7 mouse cellular contexts compared by ENCODE assay signal in the genomic region with DNA sequence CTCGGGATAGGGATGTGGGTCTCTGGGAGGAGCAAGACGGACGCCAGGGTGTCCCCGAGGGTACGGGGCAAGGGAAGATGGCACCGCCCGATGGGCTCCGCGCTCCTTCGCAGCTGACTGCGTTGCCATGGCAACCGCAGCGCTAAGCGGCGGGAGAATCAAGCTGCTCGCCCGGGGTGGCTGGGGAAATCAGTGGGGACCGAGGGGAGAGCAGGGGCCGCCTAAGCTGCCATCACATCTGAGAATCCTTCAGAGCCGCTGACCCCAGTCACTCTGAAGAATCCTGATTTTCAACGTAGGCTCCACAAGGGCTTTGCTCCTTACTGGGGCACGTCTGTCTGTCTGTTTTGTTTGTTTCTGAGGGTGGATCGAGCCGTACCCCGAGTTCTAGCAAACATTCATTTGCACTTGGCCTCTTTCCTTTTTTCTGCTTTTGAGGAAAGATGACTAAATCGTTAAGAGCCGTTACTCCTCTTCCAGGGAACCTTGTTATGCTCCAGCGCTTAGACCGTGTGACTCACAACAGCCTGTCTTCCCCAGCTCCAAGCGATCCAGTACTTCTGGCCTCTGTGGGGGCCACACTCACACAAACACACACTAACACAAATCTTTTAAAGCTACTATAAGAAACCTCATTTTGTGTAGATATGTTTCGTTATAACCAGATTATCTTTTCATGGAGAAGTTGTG. TPM values are rescaled to one million over a fixed set of nuclear protein-coding genes. Genes with fewer than 3 reads are reported as not detected.
DNase-seq lines count a peak whose midpoint lies in the region; ATAC-seq and TF ChIP-seq lines count a peak whose summit lies in the region.

No protein-coding gene starts in this region.

- TF ChIP-seq EP300 in lung, postnatal 0 days (IDR thresholded peaks at IDR 0.05), result no peak

- peak overlapping the region; percentile 43 for H3K27ac ChIP-seq in lung, postnatal 0 days (ENCODE audit: low read length)
- peak overlapping the region; percentile 89 for H3K27ac ChIP-seq in embryonic facial prominence, embryonic 11.5 days (replicated peaks; ENCODE audit: low read depth, low read length)
- peak overlapping the region; percentile 58 for H3K27ac ChIP-seq in intestine, postnatal 0 days (ENCODE audit: low read depth, low read length)
- H3K27ac ChIP-seq in neural tube, embryonic 15.5 days (replicated peaks), result peak overlapping the region; percentile 99

- peak; percentile 12; the same call in 1 of the 2 replicates for ATAC-seq in lung, postnatal 0 days
- ATAC-seq in embryonic facial prominence, embryonic 11.5 days (replicated peaks; ENCODE audit: insufficient number of reproducible peaks, low FRiP score, low TSS enrichment, low read depth), result peak; percentile 74; the same call in 1 of the 2 replicates
- peak; percentile 58 for ATAC-seq in intestine, postnatal 0 days
- ATAC-seq in neural tube, embryonic 15.5 days (ENCODE audit: low FRiP score), result peak; percentile 28; the same call in 1 of the 2 replicates

- peak overlapping the region; percentile 90 for H3K4me3 ChIP-seq in lung, postnatal 0 days (ENCODE audit: low read depth, low read length)
- H3K4me3 ChIP-seq in embryonic facial prominence, embryonic 11.5 days (ENCODE audit: low read depth, low read length), result peak overlapping the region; percentile 98
- peak overlapping the region; percentile 93 for H3K4me3 ChIP-seq in intestine, postnatal 0 days (ENCODE audit: low read depth, low read length)
- H3K4me3 ChIP-seq in neural tube, embryonic 15.5 days (replicated peaks), result peak overlapping the region; percentile 66

- 1% methylated on average over 31 of the region's 31 CpGs for WGBS in lung, postnatal 0 days
- 2% methylated on average over 31 of the region's 31 CpGs for WGBS in embryonic facial prominence, embryonic 11.5 days
- 1% methylated on average over 31 of the region's 31 CpGs for WGBS in intestine, postnatal 0 days
- WGBS in neural tube, embryonic 15.5 days, result 1% methylated on average over 31 of the region's 31 CpGs

- peaks cover 9% of the 10 kb centered on the region; the same call in 1 of the 2 replicates for H3K36me3 ChIP-seq in lung, postnatal 0 days (ENCODE audit: insufficient read depth, low read length)
- H3K36me3 ChIP-seq in embryonic facial prominence, embryonic 11.5 days (replicated peaks; ENCODE audit: control insufficient read depth, insufficient read depth, low read depth, low read length), result peaks cover 6% of the 10 kb centered on the region; the same call in 1 of the 2 replicates
- peaks cover 27% of the 10 kb centered on the region for H3K36me3 ChIP-seq in intestine, postnatal 0 days (ENCODE audit: control insufficient read depth, insufficient read depth)
- H3K36me3 ChIP-seq in neural tube, embryonic 15.5 days, result peaks cover 27% of the 10 kb centered on the region

- H3K4me2 ChIP-seq in lung, postnatal 0 days (replicated peaks; ENCODE audit: low read depth, low read length), result peak overlapping the region; percentile 60
- peak overlapping the region; percentile 60 for H3K4me2 ChIP-seq in embryonic facial prominence, embryonic 11.5 days (ENCODE audit: low read depth, low read length)
- peak overlapping the region; percentile 73 for H3K4me2 ChIP-seq in intestine, postnatal 0 days (replicated peaks; ENCODE audit: low read depth)
- H3K4me2 ChIP-seq in neural tube, embryonic 15.5 days, result peak overlapping the region; percentile 85

- peak; percentile 57 for DNase-seq in lung, postnatal 0 days (ENCODE audit: low spot score)
- no peak for DNase-seq in lung, postnatal 14 days
- no peak for DNase-seq in embryonic facial prominence, embryonic 11.5 days (ENCODE audit: low spot score)
- no peak for DNase-seq in cerebellum, adult 11-12 months
- no peak for DNase-seq in ovary, postnatal 36 days (ENCODE audit: low spot score)

- no peaks in the 10 kb centered on the region for H3K27me3 ChIP-seq in lung, postnatal 0 days (replicated peaks; ENCODE audit: insufficient read depth, low read length)
- no peaks in the 10 kb centered on the region for H3K27me3 ChIP-seq in embryonic facial prominence, embryonic 11.5 days (ENCODE audit: control insufficient read depth, insufficient read depth, low read length)
- no peaks in the 10 kb centered on the region for H3K27me3 ChIP-seq in intestine, postnatal 0 days (replicated peaks; ENCODE audit: control insufficient read depth, insufficient read depth, low read length)
- H3K27me3 ChIP-seq in neural tube, embryonic 15.5 days (replicated peaks), result no peaks in the 10 kb centered on the region; the same call in 1 of the 2 replicates

- H3K9me3 ChIP-seq in lung, postnatal 0 days (ENCODE audit: low read length), result no peaks in the 10 kb centered on the region
- H3K9me3 ChIP-seq in embryonic facial prominence, embryonic 11.5 days (replicated peaks; ENCODE audit: control insufficient read depth, low read length), result no peaks in the 10 kb centered on the region
- no peaks in the 10 kb centered on the region for H3K9me3 ChIP-seq in intestine, postnatal 0 days (ENCODE audit: control insufficient read depth)
- H3K9me3 ChIP-seq in neural tube, embryonic 15.5 days (replicated peaks), result no peaks in the 10 kb centered on the region

- peak; percentile 30 for TF ChIP-seq CTCF in lung, postnatal 0 days (IDR thresholded peaks at IDR 0.05)
- peak; percentile 41 for TF ChIP-seq CTCF in intestine, postnatal 0 days (IDR thresholded peaks at IDR 0.05; ENCODE audit: low read depth)

- H3K4me1 ChIP-seq in lung, postnatal 0 days (ENCODE audit: insufficient read depth, low read depth, low read length), result peaks cover 4% of the 10 kb centered on the region; the same call in 1 of the 2 replicates
- no peaks in the 10 kb centered on the region for H3K4me1 ChIP-seq in embryonic facial prominence, embryonic 11.5 days (ENCODE audit: control insufficient read depth, insufficient read depth, low read length)
- H3K4me1 ChIP-seq in intestine, postnatal 0 days (replicated peaks; ENCODE audit: control insufficient read depth, insufficient read depth, low read length), result no peaks in the 10 kb centered on the region
- peaks cover 25% of the 10 kb centered on the region for H3K4me1 ChIP-seq in neural tube, embryonic 15.5 days

- H3K9ac ChIP-seq in lung, postnatal 0 days (replicated peaks; ENCODE audit: low read depth), result peak overlapping the region; percentile 96
- H3K9ac ChIP-seq in embryonic facial prominence, embryonic 11.5 days (replicated peaks; ENCODE audit: low read length), result peak overlapping the region; percentile 98
- peak overlapping the region; percentile 94 for H3K9ac ChIP-seq in intestine, postnatal 0 days (ENCODE audit: low read depth, low read length)
- peak overlapping the region; percentile 74 for H3K9ac ChIP-seq in neural tube, embryonic 15.5 days (replicated peaks)

RNA-seq across cellular contexts. Expression of gene Eif4a3, which starts 0.5 kb away (rescaled TPM):
- polyA plus RNA-seq in lung, postnatal 0 days (2015; fragmentation: Nextera tagmentation; extraction: Ambion mirVana), result 187 and 207 TPM in 2 replicates
- 392 and 414 TPM in 2 replicates for polyA plus RNA-seq in embryonic facial prominence, embryonic 11.5 days (2014; fragmentation: Nextera tagmentation; extraction: Ambion mirVana)
- polyA plus RNA-seq in intestine, postnatal 0 days (2015; fragmentation: Nextera tagmentation; extraction: Ambion mirVana), result 162 and 174 TPM in 2 replicates
- 241 and 279 TPM in 2 replicates for polyA plus RNA-seq in neural tube, embryonic 15.5 days (2015; fragmentation: Nextera tagmentation; extraction: Ambion mirVana)

RNA-seq across cellular contexts. Expression of gene Card14, which starts 7.2 kb away (rescaled TPM):
- 0.06 TPM in 1 of 2 replicates, not detected in the other for polyA plus RNA-seq in lung, postnatal 0 days (2015; fragmentation: Nextera tagmentation; extraction: Ambion mirVana)
- polyA plus RNA-seq in embryonic facial prominence, embryonic 11.5 days (2014; fragmentation: Nextera tagmentation; extraction: Ambion mirVana), result 0.06 and 0.08 TPM in 2 replicates
- 9.9 and 11.4 TPM in 2 replicates for polyA plus RNA-seq in intestine, postnatal 0 days (2015; fragmentation: Nextera tagmentation; extraction: Ambion mirVana)
- polyA plus RNA-seq in neural tube, embryonic 15.5 days (2015; fragmentation: Nextera tagmentation; extraction: Ambion mirVana), result 0.33 and 0.69 TPM in 2 replicates

RNA-seq across cellular contexts. Expression of gene Gaa, which starts 32.7 kb away (rescaled TPM):
- polyA plus RNA-seq in lung, postnatal 0 days (2015; fragmentation: Nextera tagmentation; extraction: Ambion mirVana), result 39.1 and 45.1 TPM in 2 replicates
- 15.7 and 19.0 TPM in 2 replicates for polyA plus RNA-seq in embryonic facial prominence, embryonic 11.5 days (2014; fragmentation: Nextera tagmentation; extraction: Ambion mirVana)
- 71.6 and 79.0 TPM in 2 replicates for polyA plus RNA-seq in intestine, postnatal 0 days (2015; fragmentation: Nextera tagmentation; extraction: Ambion mirVana)
- 102 and 105 TPM in 2 replicates for polyA plus RNA-seq in neural tube, embryonic 15.5 days (2015; fragmentation: Nextera tagmentation; extraction: Ambion mirVana)

RNA-seq across cellular contexts. Expression of gene Sgsh, which starts 54.9 kb away (rescaled TPM):
- 12.6 TPM in 2 replicates for polyA plus RNA-seq in lung, postnatal 0 days (2015; fragmentation: Nextera tagmentation; extraction: Ambion mirVana)
- 4.5 and 6.2 TPM in 2 replicates for polyA plus RNA-seq in embryonic facial prominence, embryonic 11.5 days (2014; fragmentation: Nextera tagmentation; extraction: Ambion mirVana)
- 7.7 and 8.3 TPM in 2 replicates for polyA plus RNA-seq in intestine, postnatal 0 days (2015; fragmentation: Nextera tagmentation; extraction: Ambion mirVana)
- 4.7 and 5.6 TPM in 2 replicates for polyA plus RNA-seq in neural tube, embryonic 15.5 days (2015; fragmentation: Nextera tagmentation; extraction: Ambion mirVana)

RNA-seq across cellular contexts. Expression of gene Slc26a11, which starts 55.0 kb away (rescaled TPM):
- polyA plus RNA-seq in lung, postnatal 0 days (2015; fragmentation: Nextera tagmentation; extraction: Ambion mirVana), result 11.6 and 12.0 TPM in 2 replicates
- 5.5 and 7.1 TPM in 2 replicates for polyA plus RNA-seq in embryonic facial prominence, embryonic 11.5 days (2014; fragmentation: Nextera tagmentation; extraction: Ambion mirVana)
- 6.7 and 7.7 TPM in 2 replicates for polyA plus RNA-seq in intestine, postnatal 0 days (2015; fragmentation: Nextera tagmentation; extraction: Ambion mirVana)
- polyA plus RNA-seq in neural tube, embryonic 15.5 days (2015; fragmentation: Nextera tagmentation; extraction: Ambion mirVana), result 5.8 and 7.3 TPM in 2 replicates

Comparison
In these comparisons a context has a peak if more than half of its experiments do, and no peak if none do; other contexts are left out.
1. ATAC-seq: peak in every context shown above with its lines; median percentile 74 in embryonic facial prominence, embryonic 11.5 days; 58 in intestine, postnatal 0 days; 28 in neural tube, embryonic 15.5 days; 12 in lung, postnatal 0 days.
2. H3K27ac ChIP-seq: peak in every context shown above with its lines; median percentile 99 in neural tube, embryonic 15.5 days; 89 in embryonic facial prominence, embryonic 11.5 days; 58 in intestine, postnatal 0 days; 43 in lung, postnatal 0 days.